Mouse (Mus musculus) hindlimb bud, embryonic 11.5 days (tissue): ENCODE data around the gene Mettl16.

Experiments
- DNase-seq: peaks from one replicate; pipeline ENCODE4 v3.0.0-alpha.2; 2012; ENCODE audit warnings: low read depth, low spot score; ENCODE audit errors: extremely low spot score

Mettl16 gene

DNA sequence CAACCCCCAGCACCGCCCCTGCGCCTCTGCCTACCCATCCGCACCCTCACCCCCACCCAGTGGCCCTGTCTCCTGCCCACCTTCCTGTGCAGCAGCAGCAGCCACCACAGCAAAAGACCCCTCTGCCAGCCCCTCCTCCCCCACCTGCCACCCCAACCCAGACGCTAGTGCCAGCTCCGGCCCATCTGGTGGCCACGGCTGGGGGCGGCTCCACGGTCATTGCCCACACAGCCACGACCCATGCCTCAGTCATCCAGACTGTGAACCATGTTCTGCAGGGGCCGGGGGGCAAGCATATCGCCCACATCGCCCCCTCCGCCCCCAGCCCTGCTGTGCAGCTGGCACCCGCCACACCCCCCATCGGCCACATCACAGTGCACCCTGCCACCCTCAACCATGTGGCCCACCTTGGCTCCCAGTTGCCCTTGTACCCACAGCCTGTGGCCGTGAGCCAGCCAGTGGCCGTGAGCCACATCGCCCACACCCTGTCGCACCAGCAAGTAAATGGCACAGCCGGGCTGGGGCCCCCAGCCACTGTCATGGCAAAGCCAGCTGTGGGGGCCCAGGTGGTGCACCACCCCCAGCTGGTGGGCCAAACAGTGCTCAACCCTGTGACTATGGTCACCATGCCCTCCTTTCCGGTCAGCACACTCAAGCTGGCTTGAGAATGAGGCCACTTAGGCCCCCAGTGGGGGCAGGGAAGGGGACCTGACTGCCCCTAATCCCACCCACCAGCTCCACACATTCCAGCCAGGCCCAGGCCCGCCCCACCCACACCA is 72.2 kb downstream of the Mettl16 start:
- DNase-seq: no peak

DNA sequence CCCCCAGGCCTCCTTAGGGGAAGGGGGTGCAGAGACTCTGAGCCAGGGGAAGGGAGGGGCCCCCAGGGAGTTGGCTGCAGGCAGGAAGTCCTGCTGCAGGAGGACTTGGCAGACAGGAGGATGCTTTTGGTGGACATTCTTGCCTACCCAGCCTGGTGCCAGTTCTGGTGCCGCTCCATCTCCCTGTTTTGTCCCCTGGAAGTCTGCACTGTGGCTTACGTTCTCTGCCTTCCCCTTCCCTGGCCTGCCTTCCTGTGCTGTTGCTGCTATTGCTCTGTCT is 72.7 kb downstream of the Mettl16 start:
- no peak for DNase-seq

DNA sequence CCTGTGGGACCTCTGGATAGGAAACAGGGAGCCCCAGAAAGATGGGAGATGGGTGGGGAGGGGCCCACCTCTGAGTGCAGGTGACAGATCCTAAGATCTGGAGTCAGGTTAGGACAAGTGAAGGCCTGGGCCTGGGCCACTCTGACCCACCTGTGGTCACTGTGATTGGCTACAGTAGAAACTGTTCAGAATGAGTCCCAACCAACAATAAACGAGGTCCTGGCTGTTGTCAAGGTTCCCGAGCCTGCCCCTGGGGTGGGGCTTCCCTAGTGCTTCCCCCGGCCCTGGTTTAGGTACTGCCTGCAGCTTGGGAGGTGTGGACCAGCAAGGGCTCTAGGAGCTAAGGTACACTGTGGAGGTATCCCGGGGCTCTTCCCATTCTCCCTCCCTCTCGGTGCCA is 73.1 kb downstream of the Mettl16 start:
- no peak for DNase-seq

DNA sequence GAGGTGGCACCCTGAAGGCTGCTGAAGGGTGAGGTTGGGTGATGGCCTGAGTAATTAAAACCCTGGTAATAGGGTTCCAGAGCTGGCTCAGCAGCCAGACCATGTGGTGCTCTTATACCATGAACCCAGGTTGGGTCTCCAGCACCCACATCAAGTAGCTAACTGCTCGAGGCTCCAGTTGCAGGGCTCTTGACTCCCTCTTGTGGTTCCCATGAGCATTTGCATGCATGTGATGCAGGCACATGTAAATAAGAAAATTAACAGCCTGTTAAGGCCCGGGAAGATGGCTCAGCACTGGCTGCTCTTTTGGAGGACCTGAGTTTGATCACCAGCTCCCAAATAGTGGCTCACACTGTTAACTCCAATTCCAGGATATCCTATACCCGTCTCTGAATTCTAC is 75.2 kb downstream of the Mettl16 start:
- DNase-seq: no peak

DNA sequence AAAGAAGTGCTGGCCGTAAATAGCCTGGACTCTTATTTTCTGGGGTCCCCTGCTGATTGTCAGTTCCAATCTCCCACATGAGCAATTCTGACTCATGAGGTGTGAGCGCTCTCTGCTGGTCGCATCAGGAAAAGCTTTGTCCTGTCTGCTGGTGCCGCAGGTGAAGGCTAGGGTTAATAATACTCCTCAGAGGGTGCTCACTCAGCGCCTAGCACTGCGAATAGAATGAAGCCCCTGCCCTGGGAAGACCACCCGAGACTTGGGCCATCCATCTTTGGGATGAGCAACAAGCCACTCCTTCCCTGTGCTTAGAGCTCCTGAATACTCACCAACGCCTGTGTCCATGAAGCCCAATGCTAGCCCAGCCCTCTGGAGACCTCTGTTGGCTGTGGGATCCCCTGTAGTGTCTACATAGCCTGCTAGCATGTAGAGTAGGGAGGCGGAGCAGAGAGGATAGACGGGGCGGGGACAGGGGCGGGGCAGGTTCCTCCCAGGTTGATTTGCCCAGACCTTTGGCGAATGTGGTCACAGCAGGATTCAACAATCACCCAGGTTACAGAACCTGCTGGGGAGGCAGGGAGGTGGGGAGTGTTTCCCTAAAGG is 77.4 kb downstream of the Mettl16 start:
- DNase-seq: no peak

DNA sequence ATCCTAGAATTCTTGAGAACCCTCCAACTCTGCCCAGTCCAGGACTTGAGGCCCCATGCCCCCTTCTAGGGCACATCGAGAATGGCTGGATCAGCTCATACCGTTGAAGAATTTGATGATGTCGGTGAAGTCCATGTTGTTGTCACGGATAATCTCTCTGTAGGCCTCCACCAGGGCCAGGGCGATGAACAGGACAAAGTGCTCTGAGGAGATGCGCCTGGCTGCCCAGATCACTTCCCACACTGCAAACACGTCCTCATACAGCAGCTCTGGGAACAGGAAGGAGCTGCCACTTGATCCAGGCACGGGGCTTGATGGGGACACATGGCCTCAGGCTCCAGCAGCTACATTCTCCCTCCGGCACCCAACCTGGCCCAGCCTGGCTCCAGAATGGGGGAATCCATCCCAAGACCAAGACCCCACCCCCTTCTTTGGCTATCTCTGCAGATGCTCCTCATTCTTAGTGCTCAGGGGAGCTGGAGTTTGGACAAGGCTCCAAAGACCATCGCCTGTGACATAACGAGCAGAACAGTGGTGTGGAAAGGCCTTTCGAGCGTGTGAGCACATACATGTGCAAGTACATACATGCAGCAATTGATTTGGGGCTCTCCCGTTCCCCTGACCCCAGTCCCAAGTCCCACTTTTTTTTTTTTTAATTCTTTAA is 80.5 kb downstream of the Mettl16 start:
- DNase-seq: no peak

DNA sequence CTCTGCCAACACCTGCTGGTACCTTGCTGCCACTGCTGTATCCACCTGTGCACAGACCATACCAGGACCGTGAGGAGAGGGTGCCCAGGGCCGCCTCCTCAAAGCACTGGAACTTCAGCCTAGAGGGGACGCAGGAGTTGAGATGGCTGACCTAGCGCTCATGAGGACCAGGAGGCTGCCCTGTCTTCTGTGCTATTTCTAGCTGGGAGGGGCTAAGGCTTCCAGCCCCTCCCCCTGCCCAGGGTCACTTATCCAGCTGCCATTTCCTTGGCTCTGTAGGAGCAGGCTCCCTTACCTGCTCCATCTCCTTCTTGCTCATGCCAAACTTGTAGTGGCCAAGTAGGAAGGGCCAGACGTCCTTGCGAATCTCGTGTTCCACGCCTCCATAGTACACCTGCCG is 87.1 kb downstream of the Mettl16 start:
- DNase-seq: no peak

DNA sequence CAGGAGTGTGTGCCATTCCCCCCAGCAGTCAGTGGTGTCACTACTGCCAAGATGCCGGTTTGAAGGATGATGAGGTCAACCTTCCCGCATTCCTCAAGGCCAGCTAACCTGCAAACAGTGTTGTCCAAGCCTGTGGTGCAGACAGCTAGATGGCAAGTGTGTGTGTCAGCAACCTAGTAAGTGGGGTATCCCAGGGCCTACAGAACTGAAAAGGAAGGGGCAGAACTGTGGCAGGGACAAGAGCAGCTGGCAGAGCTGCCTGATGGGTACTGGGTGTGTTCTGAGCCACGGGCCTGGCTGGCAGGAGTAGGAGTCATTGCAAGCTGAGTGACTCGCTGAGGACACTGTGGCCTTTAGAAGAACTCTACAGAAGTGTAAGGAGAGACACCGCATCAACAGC is 91.5 kb downstream of the Mettl16 start:
- DNase-seq: no peak

DNA sequence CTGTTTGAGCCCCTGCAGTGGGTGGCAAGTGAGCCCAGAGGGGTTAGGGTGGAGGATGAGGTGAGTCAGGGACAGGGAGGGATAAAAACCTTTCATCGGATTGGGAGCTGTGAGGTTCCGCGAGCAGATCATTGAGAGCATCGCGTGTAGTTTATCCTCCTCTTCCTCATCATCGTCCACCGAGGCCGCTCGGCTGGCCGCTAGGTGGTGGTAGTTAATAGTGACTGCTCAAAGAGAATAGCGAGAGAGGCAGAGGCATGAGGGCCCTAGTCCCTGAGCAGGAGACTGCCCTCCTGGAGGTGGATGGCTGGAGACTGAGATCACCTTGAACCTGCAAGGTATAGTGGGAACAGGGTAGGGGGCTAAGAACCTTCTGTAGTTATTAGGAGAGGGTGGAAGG is 92.8 kb downstream of the Mettl16 start:
- no peak for DNase-seq

DNA sequence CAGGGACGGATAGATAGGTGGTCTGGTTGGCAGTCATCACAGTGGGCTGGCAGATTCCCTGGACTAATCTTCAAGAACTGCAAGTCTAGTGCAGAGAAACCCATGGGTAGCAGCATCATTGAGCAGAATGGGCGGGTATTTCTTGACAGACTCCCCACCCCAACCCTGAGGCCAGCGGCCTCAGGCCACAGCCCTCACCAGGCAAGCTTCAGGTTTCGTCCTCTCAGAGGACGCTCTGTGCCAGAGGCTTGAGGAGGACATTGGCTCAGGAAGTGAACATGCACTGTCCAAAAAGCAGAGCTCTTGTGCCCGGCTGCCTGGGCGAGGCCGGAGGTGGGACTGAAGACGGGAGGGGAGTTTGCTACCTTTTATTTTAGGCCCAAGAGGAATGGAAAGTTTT is 93.8 kb downstream of the Mettl16 start:
- no peak for DNase-seq

DNA sequence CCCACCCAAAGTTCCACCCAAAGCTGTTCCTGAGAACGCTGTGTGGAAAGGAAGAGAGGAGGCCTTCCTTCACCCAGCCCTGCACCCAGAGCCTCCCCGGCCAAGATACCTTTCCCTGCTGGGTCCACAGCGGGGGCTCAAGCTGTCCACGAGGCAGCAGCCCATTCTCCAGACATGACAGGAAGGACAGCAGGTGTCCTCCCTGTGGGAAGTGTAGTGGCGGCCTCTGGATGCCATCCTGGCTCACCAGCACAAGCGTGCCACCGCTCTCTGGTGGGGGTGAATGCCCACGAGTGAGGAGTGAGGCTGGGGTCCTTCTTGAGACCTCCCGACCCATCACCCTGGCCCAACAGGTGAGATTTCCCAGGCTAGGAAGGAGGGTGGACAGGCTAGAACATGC is 94.6 kb downstream of the Mettl16 start:
- DNase-seq: no peak

DNA sequence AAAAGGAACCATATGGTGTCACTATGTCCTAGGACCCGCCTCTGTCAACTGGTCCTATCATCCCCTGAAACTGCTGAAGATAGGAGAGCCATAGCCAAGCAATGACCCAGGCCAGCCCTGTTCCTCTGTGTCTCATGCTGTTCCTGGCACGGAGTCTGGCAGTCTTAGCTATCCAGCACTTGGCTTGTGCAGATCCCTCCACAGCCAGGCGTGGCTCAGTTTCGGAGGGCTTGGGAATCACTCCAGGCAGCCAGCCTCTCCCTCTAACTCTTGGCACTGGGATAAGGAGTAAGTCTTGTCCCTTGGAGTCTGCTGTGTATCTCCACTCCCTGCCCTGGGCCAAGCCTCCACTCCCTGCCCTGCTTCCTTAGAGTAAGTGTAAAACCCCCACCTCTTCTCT is 96.0 kb downstream of the Mettl16 start:
- DNase-seq: no peak

DNA sequence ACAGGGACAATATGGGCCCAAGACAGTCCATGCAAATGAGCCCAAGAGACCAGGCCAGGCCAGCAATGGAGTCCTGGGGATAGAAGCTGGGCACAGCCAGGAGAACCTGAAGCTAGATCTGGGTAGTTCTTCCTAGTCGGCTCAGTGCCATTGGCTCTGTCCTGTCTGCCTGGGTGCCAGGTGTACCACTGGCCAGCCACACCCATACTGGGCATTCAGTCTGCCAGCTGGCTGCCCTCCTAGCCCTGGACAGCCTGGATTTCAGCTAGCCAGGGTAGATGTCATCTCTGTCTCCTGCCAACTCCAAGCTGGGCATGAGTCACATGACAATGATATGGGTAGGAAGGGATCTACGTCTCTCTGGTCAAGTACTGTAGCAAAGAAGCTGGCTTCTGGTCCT is 96.6 kb downstream of the Mettl16 start:
- DNase-seq: no peak

DNA sequence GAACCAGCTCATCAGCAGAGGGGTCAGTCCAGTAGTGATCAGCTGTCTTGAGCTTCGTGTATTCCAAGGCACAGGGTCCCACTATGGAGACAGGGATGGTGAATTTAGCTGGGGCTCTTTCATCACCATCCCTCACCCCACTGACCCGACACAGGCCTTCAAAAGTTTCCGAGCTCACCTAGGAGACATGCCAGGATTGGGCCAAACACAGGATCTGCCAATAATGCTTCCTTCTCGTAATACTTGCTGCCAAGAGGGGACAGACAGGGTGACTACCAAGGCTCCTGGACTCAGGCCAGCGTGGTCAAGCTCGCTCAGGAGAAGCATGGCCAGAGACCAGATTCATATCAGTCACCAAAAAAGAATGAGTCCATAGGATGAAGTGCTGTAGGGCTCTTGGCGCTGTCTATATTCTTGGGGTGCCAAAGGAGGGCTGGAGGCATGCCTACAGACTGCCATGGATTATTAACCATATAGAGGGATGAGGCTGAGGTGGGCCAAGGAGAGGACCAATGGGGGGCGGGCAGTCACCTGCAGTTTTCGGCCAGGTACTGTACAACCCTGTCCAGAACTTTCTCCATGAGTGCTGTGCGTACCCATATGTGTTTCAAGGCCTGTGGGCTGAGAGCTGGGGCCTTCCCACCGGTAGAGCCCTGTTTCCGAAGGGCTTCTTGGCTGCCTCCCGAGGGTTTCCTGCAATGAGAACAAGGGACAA is 97.6 kb downstream of the Mettl16 start:
- no peak for DNase-seq

DNA sequence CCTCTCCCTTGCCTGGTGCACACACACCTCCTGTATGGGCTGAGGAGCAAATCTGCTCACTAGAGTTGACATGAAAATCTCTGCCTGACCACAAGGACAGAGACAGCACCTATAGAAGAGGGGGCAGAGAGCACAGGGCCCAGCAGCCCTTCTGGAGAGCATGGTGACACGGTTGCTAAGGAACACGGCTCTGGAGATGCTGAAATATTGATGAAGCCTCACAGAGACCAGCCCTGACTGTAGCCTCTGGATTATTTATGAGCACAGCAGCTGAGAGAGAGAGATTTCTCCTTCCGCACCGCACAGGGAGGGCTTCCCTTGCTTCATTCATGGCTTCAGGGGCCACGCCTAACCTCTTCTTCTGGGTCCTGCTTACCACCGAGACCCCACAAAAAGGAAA is 99.0 kb downstream of the Mettl16 start:
- DNase-seq: no peak

DNA sequence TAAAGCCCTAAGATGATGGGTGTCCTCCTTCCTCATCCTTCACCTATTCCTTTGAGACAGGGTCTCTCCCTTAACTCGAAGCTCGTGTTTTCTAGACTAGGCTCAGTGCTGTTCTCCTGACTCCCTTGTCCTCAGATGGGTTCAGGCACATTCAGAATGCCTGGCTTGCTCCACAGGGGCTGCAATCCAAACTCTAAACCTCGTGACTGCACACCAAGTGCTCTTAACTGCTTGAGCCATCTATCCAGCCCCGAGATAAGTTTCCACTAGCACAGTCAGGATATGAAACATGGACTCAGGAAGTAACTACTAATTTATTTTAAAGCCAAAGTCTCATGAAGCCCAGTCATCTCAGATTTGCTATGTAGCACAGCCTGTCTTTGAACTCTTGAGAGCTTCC is 99.9 kb downstream of the Mettl16 start:
- no peak for DNase-seq

DNA sequence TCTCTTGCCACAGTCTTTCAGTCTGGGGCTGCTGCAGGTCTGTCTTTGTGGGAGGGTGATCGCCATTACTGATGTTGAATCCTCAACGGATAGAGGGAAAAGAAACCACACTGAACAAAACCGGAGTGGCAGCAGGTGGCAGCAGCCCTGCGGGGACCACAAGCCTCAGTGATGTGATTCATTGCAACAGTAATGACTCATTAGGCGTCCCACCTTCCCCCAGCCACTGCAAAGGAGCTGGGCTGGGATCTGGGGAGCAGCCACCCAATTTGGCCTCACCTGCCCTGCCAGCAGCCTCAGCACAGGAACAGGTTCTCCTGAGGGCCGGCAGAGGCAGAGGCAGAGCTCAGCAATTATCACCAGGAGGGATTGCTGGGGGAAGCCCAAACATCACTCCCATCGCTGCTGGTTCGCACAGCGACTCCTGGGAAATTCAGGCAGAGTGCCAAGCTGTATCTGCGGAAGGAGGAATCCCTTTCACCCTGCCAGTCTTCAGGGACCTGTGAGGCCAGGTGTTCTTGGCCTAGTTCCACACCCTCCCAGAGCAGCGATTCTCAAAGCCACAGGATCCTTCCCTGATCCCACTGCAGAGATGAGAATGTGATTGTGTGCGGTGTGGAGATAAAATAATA is 100.5 kb downstream of the Mettl16 start:
- DNase-seq: no peak

DNA sequence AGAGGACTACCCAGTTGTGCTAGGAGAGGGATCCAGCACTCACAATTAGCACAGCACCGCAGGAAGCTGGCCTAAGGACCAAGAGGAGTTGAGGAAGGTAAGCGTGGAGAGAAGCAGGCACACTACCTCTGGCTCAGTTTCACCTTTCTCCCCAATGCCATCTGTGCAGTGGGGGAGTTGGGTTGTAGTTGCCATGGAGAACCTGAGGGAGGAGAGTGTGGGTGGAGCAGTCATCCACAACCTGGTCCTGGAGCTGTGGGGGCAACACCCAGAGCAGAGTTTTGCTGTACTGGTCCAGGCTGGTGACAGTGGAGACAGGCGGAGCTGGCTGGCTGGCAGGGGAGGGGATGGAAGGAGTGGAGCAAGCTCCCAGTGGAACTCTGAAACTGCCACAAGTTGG is 104.0 kb downstream of the Mettl16 start:
- DNase-seq: no peak

DNA sequence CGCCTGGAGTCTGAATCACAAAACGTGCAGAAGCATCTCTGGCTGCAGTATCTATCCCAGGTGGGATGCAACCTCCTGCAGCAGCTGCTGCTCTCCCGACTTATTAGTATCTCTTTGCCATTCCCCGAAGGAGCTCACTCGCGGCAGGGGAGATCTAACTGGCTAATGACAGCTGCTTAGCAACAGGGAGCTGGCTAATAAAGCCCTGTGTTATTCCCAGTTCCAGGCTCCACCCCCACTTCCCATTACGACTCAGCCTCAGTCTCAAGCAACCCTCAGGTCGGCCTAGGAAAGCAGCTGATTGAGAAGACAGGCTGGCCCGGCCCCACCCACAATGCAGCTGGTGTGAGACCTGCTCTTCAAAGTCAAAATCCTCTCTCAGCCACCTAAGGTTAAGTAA is 106.2 kb downstream of the Mettl16 start:
- DNase-seq: peak; percentile 28
